Mouse (Mus musculus): Measurements from ENCODE around the gene Mtfr1l. TPM values are rescaled to one million over a fixed set of nuclear protein-coding genes. Genes with fewer than 3 reads are reported as not detected.

The Mtfr1l gene
- 100 to 1,000 TPM; 145 to 150 TPM for total RNA-seq (2021)

DNA sequence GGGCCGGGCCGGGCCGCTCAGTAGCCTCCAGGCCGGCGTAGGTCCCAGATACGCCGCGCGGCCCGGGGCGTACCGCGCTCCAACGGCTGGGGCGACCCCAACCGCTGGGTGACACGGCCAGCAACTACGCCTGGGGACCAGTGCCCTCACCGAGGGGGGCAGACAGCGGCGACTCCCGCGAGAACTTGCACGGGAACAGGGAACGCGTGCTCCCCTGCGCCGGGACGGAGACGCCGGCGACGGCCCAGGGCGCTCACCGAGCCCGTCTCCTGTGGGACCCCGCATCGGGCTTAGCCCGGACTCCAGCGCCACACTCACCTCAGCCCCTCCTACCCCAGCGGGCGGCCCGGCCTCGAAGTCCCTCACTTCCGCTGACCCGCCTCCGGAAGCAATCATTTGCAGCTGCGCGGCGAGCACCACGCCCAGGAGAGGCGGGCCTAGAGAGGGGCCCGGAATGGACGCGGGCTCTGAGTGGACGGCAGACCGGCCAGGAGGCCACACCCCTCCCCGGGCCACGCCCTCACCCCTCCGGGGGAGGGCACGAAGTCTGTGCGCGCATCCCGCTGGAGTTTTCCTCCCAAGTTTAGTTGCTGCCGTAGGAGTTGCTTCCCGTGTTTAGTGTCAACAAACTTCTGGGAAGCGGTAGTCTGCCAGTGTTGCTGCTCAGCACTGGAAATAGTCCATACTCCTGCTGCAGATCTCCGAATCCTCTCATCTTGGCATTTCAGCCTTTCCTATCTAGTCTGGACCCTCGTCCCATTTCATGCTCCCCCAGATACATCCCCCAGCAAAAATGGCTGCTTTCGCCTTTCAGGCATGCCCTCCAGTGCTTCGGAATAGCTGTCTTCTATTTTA is at the start of gene Mtfr1l:
Gene Mtfr1l (minus strand): TSS at position 456 of the 855 bp plus-strand sequence.
- peak; percentile 98 for DNase-seq

DNA sequence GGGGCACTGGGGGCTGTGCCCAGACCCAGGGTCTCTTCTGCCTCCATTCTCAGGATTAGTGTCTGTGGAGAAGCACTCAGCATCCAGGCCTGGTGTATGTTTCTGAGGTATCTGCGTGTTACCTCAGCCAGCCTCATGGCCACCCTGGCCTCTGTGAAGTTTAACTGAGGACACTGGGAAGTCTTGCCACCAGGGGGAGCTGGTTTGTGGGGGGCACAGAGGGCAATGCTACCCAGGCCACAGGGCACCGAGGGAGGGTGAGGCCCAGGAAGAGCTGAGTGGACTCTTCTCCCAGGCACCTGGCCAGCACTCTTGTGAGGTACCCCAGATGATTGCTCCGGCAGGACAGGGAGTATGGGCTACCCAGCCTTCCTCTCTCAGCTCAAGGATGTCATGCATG is 48.3 kb upstream of the Mtfr1l start:
- peak; percentile 69 for DNase-seq

- no peak for DNase-seq
Measured at GRCm38 (mm10) chr4:134581365-134581764, 46.2 kb upstream of the Mtfr1l start.

GRCm38 (mm10) chr4:134580351-134581148 is 45.4 kb upstream of the Mtfr1l start:
- DNase-seq, result no peak

DNA sequence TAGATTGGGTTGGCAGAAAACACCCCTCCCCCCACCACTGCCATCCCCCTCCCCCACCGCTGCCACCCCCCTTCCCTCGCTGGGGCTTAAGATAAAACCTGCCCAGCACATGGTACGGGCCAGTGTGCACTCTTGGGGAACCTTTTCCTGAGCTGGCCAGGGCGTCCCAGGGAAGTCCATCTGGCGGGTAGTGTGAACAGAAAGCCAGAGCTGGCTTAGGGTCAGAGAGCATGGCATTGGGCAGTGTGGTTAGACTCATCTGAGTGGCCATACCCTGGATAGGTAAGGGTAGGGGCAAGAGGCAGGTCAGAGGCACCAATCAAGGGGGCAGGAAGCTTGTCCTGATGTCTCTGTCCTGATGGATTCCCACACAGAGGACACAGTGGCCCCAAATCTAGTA is 44.4 kb upstream of the Mtfr1l start:
- no peak for DNase-seq

- DNase-seq, result peak; percentile 76
Measured at GRCm38 (mm10) chr4:134579212-134579611, 44.0 kb upstream of the Mtfr1l start.

DNA sequence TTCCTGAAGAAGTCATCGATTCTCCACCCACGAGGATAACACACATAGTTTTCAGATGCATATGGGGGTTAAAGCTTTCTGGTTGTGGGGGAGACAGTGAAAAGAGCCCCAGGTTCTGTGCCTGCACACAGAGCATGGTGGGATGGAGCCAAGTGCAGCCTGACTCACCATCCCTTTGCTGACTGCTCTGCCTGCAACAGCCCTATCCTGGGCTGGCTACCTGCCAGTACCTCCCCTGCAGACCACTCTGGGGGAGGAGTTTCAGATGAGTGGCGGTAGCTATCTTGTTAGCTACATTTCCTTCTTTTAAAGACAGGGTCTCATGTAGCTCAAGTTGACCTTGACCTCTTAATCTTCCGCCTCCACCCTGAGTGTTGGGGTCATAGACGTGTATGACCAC is 43.2 kb upstream of the Mtfr1l start:
- no peak for DNase-seq

DNA sequence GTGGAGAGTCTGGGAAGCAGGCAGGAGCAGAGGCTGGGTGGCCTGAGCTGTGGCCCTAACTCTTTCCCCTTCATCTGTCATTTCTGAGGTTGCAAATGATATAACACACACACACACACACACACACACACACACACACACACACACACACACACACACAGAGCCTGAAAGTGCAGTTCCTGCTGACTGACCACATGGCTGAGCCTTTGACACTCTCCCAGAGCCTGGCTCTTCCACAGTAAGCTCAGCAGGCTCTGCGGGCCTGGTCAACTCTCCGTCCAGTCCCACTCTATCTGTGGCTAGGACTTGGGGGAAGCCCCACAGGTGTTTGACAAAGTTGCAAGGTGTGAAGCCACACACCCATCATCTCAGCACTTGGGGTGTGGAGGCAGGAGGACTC is 42.1 kb upstream of the Mtfr1l start:
- DNase-seq, result no peak

GRCm38 (mm10) chr4:134575486-134575885 is 40.3 kb upstream of the Mtfr1l start:
- DNase-seq, result no peak

GRCm38 (mm10) chr4:134572449-134573300 is 37.5 kb upstream of the Mtfr1l start:
- no peak for DNase-seq

GRCm38 (mm10) chr4:134570704-134571451 is 35.7 kb upstream of the Mtfr1l start:
- no peak for DNase-seq

DNA sequence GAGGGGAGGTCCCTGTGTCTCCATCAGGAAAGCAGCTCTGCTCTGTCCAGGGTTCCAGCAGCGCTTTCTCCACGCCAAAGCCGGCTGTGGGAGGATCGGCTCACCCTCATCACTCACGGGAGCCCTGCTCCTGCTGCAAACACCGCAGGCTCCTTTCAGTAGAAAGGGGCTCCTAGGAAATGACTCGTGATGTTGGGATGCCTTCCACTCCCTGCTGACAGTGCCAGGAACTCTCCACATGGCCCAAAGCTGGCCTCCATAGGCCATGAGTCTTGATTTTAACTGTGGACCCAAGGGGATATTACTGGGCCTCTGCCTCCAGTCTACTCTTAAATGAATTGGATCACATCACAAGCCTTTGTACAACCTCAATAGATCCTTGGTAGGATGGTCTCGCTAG is 34.6 kb upstream of the Mtfr1l start:
- no peak for DNase-seq

DNA sequence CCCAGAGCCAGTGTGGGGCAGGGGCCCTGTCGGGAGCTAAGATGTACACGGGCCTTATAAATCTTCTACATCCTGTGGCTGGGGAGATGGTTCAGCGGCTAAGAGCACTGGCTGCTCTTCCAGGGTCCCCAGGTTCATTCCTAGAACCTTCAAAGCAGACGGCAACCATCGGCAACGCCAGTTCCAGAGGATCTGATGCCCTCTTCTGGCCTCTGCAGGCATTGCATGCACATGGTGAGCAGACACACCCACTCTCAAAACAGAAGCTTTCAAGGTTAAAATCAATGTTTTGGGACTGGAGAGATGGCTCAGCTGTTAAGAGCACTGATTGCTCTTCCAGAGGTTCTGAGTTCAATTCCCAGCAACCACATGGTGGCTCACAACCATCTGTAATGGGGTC is 34.0 kb upstream of the Mtfr1l start:
- DNase-seq, result no peak

GRCm38 (mm10) chr4:134567377-134568226 is 32.4 kb upstream of the Mtfr1l start:
- no peak for DNase-seq

DNA sequence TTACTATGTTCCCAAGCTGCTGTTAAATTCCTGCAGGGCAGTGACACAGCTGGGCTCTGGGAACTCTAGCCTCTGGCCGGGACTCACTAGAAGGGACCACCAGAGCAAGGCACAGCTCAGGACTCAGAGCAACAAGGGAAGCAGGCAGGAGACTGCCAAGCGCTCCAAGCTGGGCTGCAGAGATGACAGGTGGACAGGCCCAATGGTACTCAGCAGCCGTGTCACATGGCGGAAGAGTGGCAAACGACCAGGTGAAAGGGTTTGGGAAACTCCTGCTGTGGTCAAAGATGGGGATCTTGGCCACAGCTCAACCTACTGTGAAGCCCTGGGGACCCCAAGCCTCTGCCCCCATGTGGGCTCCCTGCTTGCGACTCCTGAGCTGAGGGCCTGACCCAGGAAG is 28.9 kb upstream of the Mtfr1l start:
- DNase-seq, result no peak

GRCm38 (mm10) chr4:134563624-134564023 is 28.4 kb upstream of the Mtfr1l start:
- no peak for DNase-seq

GRCm38 (mm10) chr4:134562014-134562413 is 26.8 kb upstream of the Mtfr1l start:
- no peak for DNase-seq

DNA sequence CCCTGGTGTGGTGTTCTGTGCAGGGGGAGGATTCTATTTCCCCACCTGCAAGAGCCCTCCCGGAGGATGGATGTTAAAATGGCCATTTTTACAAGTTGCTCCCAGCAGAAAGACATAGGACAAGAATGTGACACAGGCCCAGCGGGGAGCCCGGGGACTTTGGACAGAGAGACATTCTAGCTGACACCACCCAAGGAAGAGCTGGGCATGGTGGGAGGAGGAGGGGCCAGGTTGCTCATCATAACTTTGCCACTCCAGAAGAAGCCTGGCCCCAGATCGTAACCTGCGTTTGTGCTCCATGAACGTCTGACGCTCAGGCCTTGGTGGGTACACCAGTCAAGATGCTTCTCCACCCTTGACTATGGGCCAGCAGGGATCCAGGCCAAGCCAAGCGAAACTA is 25.5 kb upstream of the Mtfr1l start:
- no peak for DNase-seq

DNA sequence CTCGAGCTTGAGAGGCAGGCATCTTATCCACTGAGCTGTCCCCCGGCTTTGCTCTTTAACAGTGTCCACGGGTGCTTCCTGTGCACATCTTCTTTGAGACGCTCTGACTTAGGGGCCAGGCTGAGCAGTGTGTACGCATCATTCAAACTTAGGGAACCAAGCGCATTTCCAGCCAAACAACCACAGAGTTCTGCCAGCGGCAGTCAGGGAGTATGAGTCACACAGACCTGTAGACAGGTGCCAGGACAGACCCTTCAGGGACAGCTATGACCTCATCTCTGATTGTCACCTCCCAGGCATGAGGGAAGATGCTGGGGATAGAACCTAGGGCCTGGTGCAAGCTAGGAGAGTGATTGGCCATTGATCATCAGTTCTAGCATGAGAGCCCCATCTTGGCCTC is 24.0 kb upstream of the Mtfr1l start:
- no peak for DNase-seq

DNA sequence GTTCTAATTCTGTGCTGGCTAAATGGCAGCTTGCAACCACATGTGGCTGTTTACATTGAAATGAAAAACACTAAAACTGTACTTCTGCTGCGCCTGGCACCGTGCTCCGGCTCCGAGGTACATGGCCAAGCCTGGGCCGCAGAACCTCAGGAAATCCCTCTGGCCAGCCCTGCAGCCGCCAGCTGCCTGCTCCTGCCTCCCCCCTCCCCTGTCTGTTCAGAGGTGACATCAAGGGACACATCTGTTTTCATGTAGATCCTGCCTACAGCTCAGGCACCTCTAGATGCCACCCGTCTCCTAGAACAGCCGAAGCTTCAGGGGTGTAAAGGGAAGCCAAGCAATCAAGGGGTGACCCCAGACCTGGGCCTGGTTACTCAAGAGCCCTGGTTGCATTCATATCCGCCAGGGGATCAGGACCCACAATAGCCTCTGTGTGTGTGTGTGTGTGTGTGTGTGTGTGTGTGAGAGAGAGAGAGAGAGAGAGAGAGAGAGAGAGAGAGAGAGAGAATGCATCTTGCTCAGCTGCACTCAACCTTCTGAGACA is 23.5 kb upstream of the Mtfr1l start:
- DNase-seq, result no peak
